Mouse (Mus musculus) brain, embryonic 14.5 days (tissue): ENCODE data around the gene Mast4.

Experiments used
- CTCF ChIP-seq: fragments of 200-500 bp; IDR thresholded peaks from 2 replicates; pipeline ENCODE4 v1.5.1; 2012; ENCODE audit warnings: inconsistent platforms, mild to moderate bottlenecking, moderate library complexity, borderline replicate concordance; ENCODE audit not compliant: insufficient read depth, insufficient read length; ENCODE audit errors: extremely low read depth
- POLR2A ChIP-seq: fragments of 200-500 bp; IDR thresholded peaks from 2 replicates; pipeline ENCODE4 v1.6.1; 2012; ENCODE audit warnings: mild to moderate bottlenecking, inconsistent platforms, borderline replicate concordance; ENCODE audit not compliant: poor library complexity, insufficient read depth, insufficient read length, severe bottlenecking; ENCODE audit errors: extremely low read depth

DNA sequence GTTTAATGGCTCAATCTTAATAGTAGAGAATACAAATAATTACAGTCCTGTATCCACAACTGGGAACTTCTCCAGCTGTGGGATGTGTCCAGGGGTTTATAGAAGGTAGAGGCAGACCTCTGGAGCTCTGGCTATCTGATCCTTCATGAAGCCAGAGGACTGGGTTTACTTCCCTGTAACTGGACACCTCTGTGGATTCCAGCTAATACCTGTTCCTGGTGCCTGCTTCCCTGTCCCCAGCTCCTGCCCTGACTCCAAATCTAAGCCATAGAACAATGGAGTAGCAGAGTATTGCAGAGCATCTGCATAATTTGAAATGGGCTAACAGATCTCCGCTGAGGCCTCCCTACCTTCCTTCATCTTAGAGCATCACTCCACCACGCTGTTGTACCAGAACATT is 398.1 kb downstream of the Mast4 start:
- TF ChIP-seq POLR2A (no peak), CTCF (no peak)
